Mouse (Mus musculus): ENCODE measurements around the gene Spns3. TPM values are rescaled to one million over a fixed set of nuclear protein-coding genes. Genes with fewer than 3 reads are reported as not detected.

Spns3 gene
- total RNA-seq, 2 experiments from 2014 or later = 0.21 to 0.55 TPM

DNA sequence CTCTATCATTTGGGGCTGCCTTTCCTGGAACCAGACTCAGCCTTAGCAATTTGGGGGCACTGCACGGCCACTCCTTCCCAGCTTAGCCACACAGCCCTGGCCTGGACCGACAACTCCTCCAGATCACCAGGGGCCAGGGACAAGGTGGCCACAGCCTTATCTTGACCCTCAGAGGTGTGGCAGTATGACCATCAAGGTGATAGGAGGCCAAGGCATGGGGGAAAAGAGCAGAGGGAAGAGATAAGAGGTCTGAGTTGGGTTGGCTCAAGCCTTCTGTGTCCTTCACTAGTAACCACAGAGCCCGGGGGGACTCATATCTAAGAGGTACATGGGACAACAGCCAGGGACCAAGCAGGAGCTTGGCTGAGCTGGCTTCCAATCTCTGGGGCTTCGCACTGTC lies 68.4 kb downstream of the Spns3 start:
- DNase-seq = no peak

DNA sequence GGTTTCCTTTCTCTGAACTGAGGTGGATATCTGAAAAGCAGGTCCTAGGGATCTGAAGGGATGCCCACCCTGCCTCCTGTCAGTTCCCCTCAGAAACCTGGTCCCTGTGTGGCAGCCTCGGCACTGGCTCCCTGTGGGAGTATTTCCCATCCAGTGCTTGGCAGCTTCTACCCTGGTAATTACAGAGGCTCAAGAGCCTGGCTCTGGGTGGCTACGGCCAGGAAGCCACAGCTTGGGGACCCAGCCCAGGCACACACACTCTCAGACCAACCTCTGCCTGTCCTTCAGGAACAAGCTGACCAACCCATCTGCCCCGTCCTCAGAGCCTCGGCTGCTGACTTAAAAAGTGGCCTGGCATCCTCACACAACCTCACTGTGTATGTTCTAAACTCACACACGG lies 69.0 kb downstream of the Spns3 start:
- no peak for DNase-seq

DNA sequence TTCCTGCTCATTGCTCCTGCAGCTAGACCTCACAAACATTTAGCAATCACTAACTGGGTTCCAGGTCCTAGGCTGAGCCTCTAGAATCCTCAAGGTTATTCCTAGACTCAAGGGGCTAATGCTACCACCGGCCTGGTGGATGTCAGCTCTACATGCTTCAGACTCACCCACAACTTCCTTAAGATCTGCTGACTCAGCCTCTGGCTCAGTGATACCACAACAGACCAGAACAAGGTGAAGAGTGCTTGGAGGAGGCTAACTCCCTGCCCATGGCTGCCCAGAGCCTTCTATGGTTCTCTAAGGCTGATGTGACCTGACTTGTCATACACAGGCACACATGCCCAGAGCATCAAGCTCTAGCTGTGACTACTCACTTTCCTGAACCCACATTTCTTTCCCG lies 70.8 kb downstream of the Spns3 start:
- DNase-seq = no peak

DNA sequence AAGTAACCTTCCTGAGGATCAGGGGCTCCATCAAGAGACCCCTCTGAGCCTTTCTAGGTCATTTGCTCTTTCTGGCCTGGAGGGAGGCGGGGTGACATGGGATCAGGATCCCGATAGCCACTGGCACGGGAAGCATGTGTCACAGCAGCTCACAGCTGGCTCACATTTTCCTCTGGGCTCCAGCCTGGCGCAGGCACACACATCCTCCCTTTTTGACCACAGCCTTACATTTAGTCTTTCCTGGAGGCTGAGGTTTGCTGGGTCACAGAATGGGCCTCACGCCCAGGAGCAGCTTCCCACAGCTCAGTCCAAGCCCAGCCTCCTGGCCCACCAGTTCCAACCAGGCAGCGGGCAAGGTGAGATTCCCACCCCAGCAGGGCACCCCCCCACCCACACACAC lies 72.1 kb downstream of the Spns3 start:
- no peak for DNase-seq

- no peak for DNase-seq
These were observed 72.7 kb downstream of the Spns3 start for GRCm38 (mm10) chr11:72477653-72478052.

DNA sequence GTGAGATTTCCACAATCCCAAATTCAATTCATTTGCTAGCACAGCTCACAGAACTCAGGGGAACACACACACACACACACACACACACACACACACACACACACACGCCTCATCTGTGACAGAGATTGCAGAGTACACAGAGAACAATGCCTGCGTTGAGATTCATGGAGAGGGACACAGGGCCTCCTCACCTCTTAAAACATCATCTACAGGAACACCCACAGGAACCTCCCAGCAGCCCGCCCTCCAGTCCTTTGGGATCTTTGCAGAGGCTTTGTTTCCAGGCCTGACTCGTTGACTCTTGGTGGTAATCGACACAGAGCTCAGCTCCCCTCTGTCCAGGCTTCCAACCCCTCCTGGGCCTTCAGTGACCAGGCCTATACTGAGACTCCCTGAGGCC lies 73.1 kb downstream of the Spns3 start:
- DNase-seq = no peak

DNA sequence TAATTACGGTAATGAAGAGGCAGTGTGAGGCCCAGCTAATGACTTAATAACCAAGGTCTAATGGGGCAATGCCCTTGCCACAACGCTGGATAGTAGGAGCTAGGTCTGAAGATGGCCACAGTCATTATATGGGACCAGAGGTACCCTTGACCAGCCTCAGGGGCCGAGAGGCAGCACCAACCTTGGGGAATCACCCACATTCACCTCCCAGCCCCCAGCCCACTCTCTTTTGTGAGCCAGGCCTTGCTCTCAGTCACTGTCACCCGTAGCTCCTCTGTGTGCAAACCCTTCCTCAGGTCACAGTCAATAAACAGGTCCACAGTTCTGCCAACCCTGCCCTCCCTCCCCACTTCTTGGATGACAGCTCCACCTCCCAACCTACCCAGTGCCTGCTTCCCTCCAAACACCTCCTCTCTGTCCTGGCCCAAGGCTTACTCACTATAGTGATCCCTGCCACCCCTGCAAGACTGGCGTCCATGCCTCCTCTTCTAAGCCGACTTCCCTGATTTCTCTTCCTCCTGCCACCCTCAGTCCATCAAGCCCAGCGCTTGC lies 74.2 kb downstream of the Spns3 start:
- no peak for DNase-seq

GRCm38 (mm10) chr11:72475408-72475807 lies 74.9 kb downstream of the Spns3 start:
- DNase-seq = no peak

DNA sequence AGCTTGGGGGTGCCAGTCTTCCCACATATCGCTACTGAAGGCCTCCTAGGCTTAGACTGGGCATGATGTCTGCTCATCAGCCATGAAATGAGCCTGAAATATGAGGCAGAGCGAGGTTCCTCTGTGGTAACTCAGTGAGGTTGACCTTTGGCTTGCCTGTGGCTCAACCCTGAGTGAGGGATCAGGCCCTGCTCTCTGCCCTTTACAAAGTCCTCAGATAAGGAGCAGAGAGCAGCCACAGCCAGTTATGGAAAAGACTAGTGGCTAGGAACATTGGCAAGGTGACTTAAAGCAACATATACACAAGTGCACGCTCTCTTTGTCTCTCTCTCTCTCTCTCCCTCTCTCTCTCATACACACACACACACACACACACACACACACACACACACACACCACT lies 75.4 kb downstream of the Spns3 start:
- no peak for DNase-seq

- no peak for DNase-seq
These were observed 76.8 kb downstream of the Spns3 start for GRCm38 (mm10) chr11:72473540-72473939.

- DNase-seq = no peak
These were observed 78.9 kb downstream of the Spns3 start for GRCm38 (mm10) chr11:72471381-72471780.

GRCm38 (mm10) chr11:72470004-72470403 lies 80.3 kb downstream of the Spns3 start:
- DNase-seq = no peak

- DNase-seq = peak; percentile 77
These were observed 81.1 kb downstream of the Spns3 start for GRCm38 (mm10) chr11:72469217-72469616.

DNA sequence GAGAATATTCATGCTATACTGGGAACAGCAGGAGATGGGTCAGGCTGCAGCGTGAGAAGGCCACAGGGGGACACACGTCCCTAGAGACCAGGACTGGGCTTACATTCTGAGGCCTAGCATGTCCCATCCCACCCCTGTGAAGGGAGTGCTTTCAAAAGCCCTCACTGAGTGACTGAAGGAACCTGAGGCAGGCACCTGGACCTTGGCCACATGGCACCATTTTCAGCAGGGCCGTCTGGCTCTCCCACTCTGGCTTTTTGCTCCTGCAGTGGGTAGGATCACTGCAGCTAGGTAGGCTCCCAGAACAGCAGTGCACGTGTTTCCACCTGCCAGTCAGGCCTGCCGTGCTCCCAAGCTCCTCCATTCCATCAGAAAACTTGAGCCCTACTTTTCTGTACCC lies 81.8 kb downstream of the Spns3 start:
- no peak for DNase-seq

DNA sequence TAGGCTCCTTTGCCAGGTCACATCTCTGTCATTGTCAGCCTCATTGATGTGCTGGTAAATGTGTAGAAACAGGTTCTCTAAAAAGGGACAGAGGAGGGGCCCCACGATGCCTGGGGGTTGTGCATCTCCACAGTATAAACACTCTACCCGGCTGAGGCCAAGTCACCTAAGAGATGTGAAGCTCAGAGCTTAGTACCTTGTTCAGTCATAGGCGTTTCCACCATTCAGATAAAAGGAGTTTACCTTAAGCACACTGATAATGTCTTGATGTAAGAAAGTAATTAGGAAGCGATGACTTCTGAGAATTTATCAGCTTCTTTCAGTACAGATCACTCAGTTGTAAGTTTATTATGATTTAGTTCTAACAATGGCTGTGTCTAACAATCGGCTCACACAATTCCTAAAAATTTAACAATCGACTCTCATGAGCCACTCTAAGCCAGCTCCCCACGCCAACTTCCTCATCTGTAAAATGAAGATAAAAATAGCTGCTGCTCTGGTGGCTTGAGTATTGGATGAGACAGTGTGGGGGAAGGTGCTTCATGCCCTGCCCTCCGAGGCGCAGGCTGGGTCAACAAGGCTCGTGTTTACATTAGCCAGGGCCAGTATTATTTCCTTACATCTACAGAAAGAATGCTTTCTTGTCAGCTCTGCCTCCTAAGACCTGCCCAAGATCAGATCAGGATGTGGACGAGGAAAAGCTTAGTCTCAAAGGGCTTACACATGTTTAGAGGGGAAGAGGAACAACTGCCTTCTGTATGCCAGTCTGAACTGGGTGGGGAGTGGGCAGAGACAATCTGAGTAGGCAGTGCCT lies 83.4 kb downstream of the Spns3 start:
- no peak for DNase-seq

DNA sequence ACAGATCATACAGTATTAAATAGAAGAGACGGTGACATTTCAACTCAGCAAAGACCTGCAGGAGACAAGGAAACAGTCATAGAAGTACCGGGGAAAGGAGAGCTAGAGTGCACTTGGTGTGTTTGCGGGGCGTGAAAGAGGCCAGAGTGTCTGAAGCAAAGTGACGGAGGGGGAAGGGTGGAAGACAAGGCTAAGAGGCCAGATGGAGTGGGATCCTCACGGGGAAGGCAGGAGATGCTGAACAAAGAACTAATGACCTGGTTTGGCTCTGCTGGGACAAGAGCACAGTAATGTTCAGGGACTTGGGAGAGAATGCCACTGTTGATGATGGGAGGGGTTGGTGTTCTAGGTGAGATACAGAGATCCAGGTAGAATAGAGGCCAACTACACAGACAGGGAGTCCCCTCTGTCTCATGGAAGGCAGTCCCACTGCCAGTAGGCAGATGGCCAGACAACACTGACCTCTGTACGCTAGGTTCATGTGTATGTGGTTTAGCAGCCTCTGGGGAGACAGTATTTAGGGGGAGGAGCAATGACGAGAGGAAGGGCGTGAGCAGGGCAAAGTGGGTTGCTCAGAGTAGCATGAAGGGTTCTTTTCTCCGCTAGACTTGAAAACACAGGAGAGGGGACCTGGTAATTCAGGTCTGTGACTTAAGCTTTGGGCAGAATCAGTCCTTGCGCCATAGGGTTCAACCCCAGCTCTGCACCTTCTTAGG lies 84.2 kb downstream of the Spns3 start:
- no peak for DNase-seq

DNA sequence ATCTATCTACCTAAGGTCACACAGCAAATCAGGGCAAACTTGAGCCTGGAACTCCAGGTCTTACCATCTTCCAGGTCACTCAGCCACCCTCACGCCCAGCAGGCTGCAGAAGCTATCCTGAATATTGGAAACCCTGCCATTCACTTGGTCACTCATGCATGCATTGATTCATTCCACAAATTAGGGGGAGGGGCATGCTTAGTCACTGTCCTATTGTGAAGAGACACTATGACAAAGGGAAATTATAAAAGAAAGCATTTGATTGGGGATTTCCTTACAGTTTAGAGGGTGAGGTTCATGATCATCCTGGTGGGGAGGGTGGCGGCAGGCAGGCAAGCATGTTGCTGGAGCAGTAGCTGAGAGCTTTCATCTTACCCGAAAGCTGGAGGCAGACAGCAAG lies 85.5 kb downstream of the Spns3 start:
- no peak for DNase-seq

DNA sequence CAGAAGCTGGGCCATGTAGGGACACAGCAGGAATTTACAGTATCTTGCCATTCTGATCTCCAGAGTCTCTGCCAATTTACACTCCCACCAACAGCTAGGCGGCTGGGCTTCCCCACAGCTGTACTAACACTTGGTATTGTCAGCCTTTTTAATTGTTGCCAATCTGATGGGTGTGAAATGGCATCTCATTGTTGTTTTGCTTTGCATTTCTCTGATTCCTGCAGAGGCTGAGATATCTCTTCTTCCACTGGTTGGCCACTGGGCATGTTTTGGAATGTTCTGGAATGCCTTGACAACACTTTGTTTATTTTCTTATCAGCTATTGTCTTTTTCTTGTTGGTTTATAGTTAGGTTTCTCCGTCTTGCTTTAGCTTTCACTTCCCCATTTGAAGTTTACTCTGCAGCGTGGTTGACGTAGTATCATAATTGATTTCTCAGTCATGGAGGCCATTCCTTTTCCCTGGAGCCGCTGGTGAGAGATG lies 88.8 kb downstream of the Spns3 start:
- DNase-seq = no peak

- no peak for DNase-seq
These were observed 91.8 kb downstream of the Spns3 start for GRCm38 (mm10) chr11:72458502-72458901.

DNA sequence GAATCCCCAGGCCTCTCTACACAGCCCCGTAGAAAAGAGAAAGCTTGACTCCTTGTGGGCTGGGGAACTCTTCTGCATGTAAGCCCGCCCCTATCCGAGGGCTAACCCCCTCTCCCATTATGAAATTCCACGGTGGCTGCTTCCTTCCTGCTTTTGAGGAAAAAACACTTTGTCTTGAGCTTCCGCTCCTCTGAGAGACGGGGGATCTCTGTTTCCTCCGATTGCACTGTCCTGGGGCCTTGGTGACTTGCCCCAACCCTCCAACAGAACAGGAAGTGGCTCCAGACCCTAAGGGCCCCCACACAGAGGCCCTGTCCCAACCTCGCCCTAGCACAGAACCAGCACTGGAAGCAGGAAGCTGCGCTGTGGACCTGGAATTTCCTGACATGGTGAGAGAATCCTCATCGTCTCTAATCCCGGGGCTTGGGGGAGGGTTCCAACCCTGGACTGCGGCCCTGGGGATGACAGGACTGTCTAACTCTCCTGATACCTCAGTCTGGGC lies 92.3 kb downstream of the Spns3 start:
- peak; percentile 43 for DNase-seq

DNA sequence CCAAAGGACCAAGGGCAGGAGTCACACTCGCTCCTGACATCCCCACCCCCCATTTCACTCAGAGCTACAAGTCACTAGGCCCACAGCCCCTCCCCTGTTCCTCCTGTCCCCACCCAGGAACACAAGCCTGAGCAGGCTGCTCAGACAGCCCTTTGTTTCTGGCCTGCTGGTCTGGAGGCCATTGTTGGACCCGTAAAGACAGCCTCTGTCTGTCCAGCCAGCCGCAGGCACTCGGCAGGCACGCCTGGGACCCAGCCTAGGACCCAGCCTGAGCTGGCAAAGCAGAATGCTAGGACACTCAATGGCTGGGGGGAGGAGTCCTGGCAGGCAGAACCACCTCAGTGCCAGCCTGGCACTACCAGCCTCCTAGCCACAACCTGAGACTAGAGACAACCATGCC lies 94.6 kb downstream of the Spns3 start:
- peak; percentile 34 for DNase-seq

DNA sequence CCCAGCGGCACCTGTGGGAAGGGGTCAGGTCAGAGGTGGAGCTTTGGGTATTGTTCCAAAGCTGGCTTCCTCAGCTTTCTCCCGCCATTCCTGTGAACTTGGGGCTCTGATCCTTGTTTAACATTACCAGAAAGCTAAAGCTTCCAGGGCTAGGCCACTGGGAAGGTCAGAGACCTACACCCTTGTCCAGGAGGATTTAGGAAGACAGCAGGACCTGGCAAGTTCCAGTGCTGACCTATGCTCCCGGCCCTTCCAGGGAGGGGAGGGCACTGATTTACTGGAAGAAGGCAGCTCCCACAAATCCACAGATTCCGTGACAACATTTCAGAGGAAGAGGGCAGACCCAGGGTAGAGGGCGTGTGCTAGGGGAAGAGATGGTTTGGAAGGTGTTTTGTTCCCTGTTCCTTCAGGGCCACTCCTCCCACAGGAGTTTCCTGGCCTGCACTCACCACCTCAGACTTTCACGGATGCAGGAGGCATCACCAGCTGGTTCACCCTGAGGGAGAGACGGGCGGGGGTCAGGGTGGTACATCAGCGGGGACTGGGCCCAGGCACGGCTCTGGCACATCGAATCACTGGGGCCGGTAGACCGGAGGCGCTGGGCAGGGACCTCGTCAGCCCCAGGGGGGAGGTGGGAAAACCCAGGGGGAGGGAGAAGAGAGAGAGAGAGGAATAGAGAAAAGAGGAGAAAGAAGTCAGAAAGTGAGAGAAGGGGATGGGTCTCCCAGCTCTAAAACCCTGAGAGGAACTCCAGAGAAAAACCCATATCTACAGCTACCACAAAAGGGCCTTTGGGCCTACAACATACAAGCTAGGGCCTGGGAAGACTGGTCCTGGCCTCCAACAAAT lies 97.0 kb downstream of the Spns3 start:
- no peak for DNase-seq

All from adrenal gland, postnatal 10 days (tissue).